Mouse (Mus musculus): ENCODE data around the gene Fgfrl1.

GRCm38 (mm10) chr5:108669986-108670385 is 22.2 kb upstream of the Fgfrl1 start:
- TF ChIP-seq POLR2A (IDR thresholded peaks at IDR 0.05; ENCODE audit: control insufficient read depth, extremely low read depth, insufficient read depth, low read length, poor library complexity) (no peak), CTCF (IDR thresholded peaks at IDR 0.05; ENCODE audit: borderline replicate concordance, control insufficient read depth, extremely low read depth, insufficient read depth, low read length, poor library complexity) (no peak)

Measured in thymus, adult 2 months (tissue).